Mouse (Mus musculus) heart, adult 8-10 months (tissue): ENCODE results near the gene Zfp821. TPM values are rescaled to one million over a fixed set of nuclear protein-coding genes. Genes with fewer than 3 reads are reported as not detected.

Source experiments
- total RNA-seq, 4 experiments: library from RNA; stranded (reverse); gene quantifications; 2 replicates each; pipeline ENCODE4 v1.2.4; 2022

Zfp821 gene
- total RNA-seq, 4 experiments from 2014 or later: 4.8 to 7.4 (median 6.3) TPM

Other genes with a start within 250 kb of the Zfp821 start
- gene Pmfbp1, start 211.5 kb upstream of the Zfp821 start, total RNA-seq: not detected
- 10 to 100 TPM; 11.5 to 12.3 (median 11.8) TPM for gene Dhx38, start 139.7 kb upstream of the Zfp821 start, total RNA-seq
- 1 to 10 TPM; 5.3 to 7.1 (median 5.5) TPM for gene Txnl4b, start 139.7 kb upstream of the Zfp821 start, total RNA-seq
- 10 to 100 TPM in 1 of 4 experiments, 1 to 10 TPM in 3; 2.3 to 12.6 (median 5.1) TPM for gene Hp, start 126.4 kb upstream of the Zfp821 start, total RNA-seq
- 10 to 100 TPM; 15.1 to 22.1 (median 18.0) TPM for gene Dhodh, start 96.9 kb upstream of the Zfp821 start, total RNA-seq
- under 1 TPM in 2 of 4 experiments, not detected in 2; 0.16 to 0.35 TPM for gene Pkd1l3, start 91.0 kb upstream of the Zfp821 start, total RNA-seq
- 10 to 100 TPM; 33.9 to 41.2 (median 36.1) TPM for gene Ist1, start 12.3 kb upstream of the Zfp821 start, total RNA-seq
- 10 to 100 TPM; 17.9 to 21.0 (median 20.1) TPM for gene Atxn1l, start 32.2 kb downstream of the Zfp821 start, total RNA-seq
- 10 to 100 TPM; 30.2 to 37.5 (median 35.7) TPM for gene Ap1g1, start 73.0 kb downstream of the Zfp821 start, total RNA-seq
- 1 to 10 TPM; 3.1 to 4.8 (median 4.2) TPM for gene Phlpp2, start 163.0 kb downstream of the Zfp821 start, total RNA-seq